Mouse (Mus musculus) CH12.LX (cell line): ENCODE measurements at regions not wholly inside any gene's neighbourhood (a gene's known extent, or its start where the extent isn't known, plus 50 kb on each side); places are given as distances from the start of the nearest gene placed in this dataset.

ENCODE experiments used
- DNase-seq: peaks from one replicate; pipeline ENCODE4 v3.0.0-alpha.2; 2013; ENCODE audit errors: extremely low read depth
- H3K27ac ChIP-seq: 2 replicates; pipeline ENCODE4 v1.5.1; 2012; ENCODE audit warnings: low read depth, mild to moderate bottlenecking, control low read depth, moderate library complexity; ENCODE audit not compliant: insufficient read depth
- H3K27me3 ChIP-seq: replicated peaks from 2 replicates; pipeline ENCODE3; 2012; ENCODE audit warnings: inconsistent platforms
- H3K36me3 ChIP-seq, 2 experiments: replicated peaks in 1 of 2; 2 replicates each; pipeline versions ENCODE3 to v1.6.1; 2012; ENCODE audit warnings: inconsistent platforms in 1 of 2, low read length in 1 of 2, mild to moderate bottlenecking in 1 of 2, mixed read lengths in 1 of 2, moderate library complexity in 1 of 2; ENCODE audit not compliant: control insufficient read depth in 1 of 2, insufficient read depth in 1 of 2
- H3K4me1 ChIP-seq, 2 experiments: 2 replicates each; pipeline ENCODE4 v1.6.1; 2012; ENCODE audit warnings: inconsistent platforms in 1 of 2, moderate library complexity in 1 of 2; ENCODE audit not compliant: insufficient read depth in 2 of 2, control insufficient read depth in 1 of 2
- H3K4me2 ChIP-seq: 2 replicates; pipeline ENCODE4 v1.6.1; 2012; ENCODE audit warnings: low read depth, mild to moderate bottlenecking, control low read depth; ENCODE audit not compliant: poor library complexity, insufficient read depth, severe bottlenecking
- H3K4me3 ChIP-seq, 3 experiments: fragments of 150-350 bp in 1 of 3; sonication (generic) in 1 of 3; replicated peaks in 1 of 3; 2 replicates each; pipeline versions ENCODE3 to v1.5.1; 2011 to 2012; ENCODE audit warnings: low read depth in 2 of 3, low read length in 2 of 3, mild to moderate bottlenecking in 2 of 3, moderate library complexity in 2 of 3, control low read depth in 1 of 3, improper control_type of control experiment in 1 of 3, inconsistent platforms in 1 of 3, mixed read lengths in 1 of 3; ENCODE audit not compliant: poor library complexity in 1 of 3
- H3K79me2 ChIP-seq: replicated peaks from 2 replicates; pipeline ENCODE4 v1.6.1; 2012; ENCODE audit warnings: mild to moderate bottlenecking, moderate library complexity; ENCODE audit not compliant: control insufficient read depth, poor library complexity, insufficient read depth, severe bottlenecking; ENCODE audit errors: extremely low read depth
- H3K9ac ChIP-seq: 2 replicates; pipeline ENCODE4 v1.6.1; 2012; ENCODE audit warnings: low read depth, mild to moderate bottlenecking, control low read depth, moderate library complexity; ENCODE audit not compliant: insufficient read depth
- H3K9me3 ChIP-seq: replicated peaks from 2 replicates; pipeline ENCODE3; 2012; ENCODE audit warnings: low read length, inconsistent platforms, mixed read lengths
- CHD2 ChIP-seq: IDR thresholded peaks from 2 replicates; pipeline ENCODE4 v1.6.1; 2011; ENCODE audit warnings: low read length, improper control_type of control experiment
- CTCF ChIP-seq, 2 experiments: IDR thresholded peaks in 1 of 2; conservative IDR thresholded peaks in 1 of 2; 2 replicates each; pipeline ENCODE4 v1.5.1; 2011 to 2012; ENCODE audit warnings: low read depth in 2 of 2, low read length in 2 of 2, improper control_type of control experiment in 1 of 2, inconsistent platforms in 1 of 2, mild to moderate bottlenecking in 1 of 2, moderate library complexity in 1 of 2
- E2F4 ChIP-seq: IDR thresholded peaks from 2 replicates; pipeline ENCODE4 v1.6.1; 2011; ENCODE audit warnings: low read depth, low read length, improper control_type of control experiment; ENCODE audit not compliant: insufficient replicate concordance
- EP300 ChIP-seq: IDR thresholded peaks from 2 replicates; pipeline ENCODE4 v1.6.1; 2011; ENCODE audit warnings: low read length, improper control_type of control experiment
- ETS1 ChIP-seq: conservative IDR thresholded peaks from 2 replicates; pipeline ENCODE4 v1.6.1; 2012; ENCODE audit warnings: low read depth, mild to moderate bottlenecking, inconsistent platforms, low read length, improper control_type of control experiment, moderate library complexity
- JUN ChIP-seq: IDR thresholded peaks from 2 replicates; pipeline ENCODE4 v1.6.1; 2011; ENCODE audit warnings: low read depth, mild to moderate bottlenecking, low read length, improper control_type of control experiment, moderate library complexity; ENCODE audit not compliant: insufficient read depth
- JUND ChIP-seq: conservative IDR thresholded peaks from 2 replicates; pipeline ENCODE4 v1.6.1; 2011; ENCODE audit warnings: low read depth, low read length, improper control_type of control experiment
- MAFK ChIP-seq: IDR thresholded peaks from 2 replicates; pipeline ENCODE4 v1.6.1; 2011; ENCODE audit warnings: low read length, improper control_type of control experiment; ENCODE audit not compliant: insufficient replicate concordance
- MAX ChIP-seq: IDR thresholded peaks from 2 replicates; pipeline ENCODE4 v1.6.1; 2011; ENCODE audit warnings: low read length, improper control_type of control experiment
- MEF2A ChIP-seq: IDR thresholded peaks from 2 replicates; pipeline ENCODE4 v1.6.1; 2014; ENCODE audit warnings: low read depth, mild to moderate bottlenecking, inconsistent platforms, low read length, improper control_type of control experiment, borderline replicate concordance
- MXI1 ChIP-seq: IDR thresholded peaks from 2 replicates; pipeline ENCODE4 v1.6.1; 2011; ENCODE audit warnings: mild to moderate bottlenecking, low read depth, low read length, improper control_type of control experiment
- MYC ChIP-seq: IDR thresholded peaks from 2 replicates; pipeline ENCODE4 v1.6.1; 2011; ENCODE audit warnings: low read depth, mild to moderate bottlenecking, improper control_type of control experiment, low read length
- NELFE ChIP-seq: IDR thresholded peaks from 2 replicates; pipeline ENCODE4 v1.6.1; 2011; ENCODE audit warnings: low read depth, low read length, improper control_type of control experiment
- NRF1 ChIP-seq: IDR thresholded peaks from 2 replicates; pipeline ENCODE4 v1.6.1; 2014; ENCODE audit warnings: low read depth, mild to moderate bottlenecking, inconsistent platforms, low read length, improper control_type of control experiment, moderate library complexity
- POLR2A ChIP-seq: IDR thresholded peaks from 2 replicates; pipeline ENCODE4 v1.6.1; 2011; ENCODE audit warnings: low read depth, mild to moderate bottlenecking, improper control_type of control experiment, low read length
- RAD21 ChIP-seq: IDR thresholded peaks from 2 replicates; pipeline ENCODE4 v1.6.1; 2011; ENCODE audit warnings: low read depth, mild to moderate bottlenecking, low read length, improper control_type of control experiment, moderate library complexity
- SIN3A ChIP-seq: IDR thresholded peaks from 2 replicates; pipeline ENCODE4 v1.6.1; 2012; ENCODE audit warnings: low read length, improper control_type of control experiment, inconsistent platforms
- SMC3 ChIP-seq: IDR thresholded peaks from 2 replicates; pipeline ENCODE4 v1.6.1; 2011; ENCODE audit warnings: low read depth, low read length, improper control_type of control experiment
- TBP ChIP-seq: conservative IDR thresholded peaks from 2 replicates; pipeline ENCODE4 v1.6.1; 2011; ENCODE audit warnings: low read depth, low read length, improper control_type of control experiment
- TCF12 ChIP-seq: IDR thresholded peaks from 2 replicates; pipeline ENCODE4 v1.6.1; 2014; ENCODE audit warnings: low read depth, mild to moderate bottlenecking, inconsistent platforms, low read length, improper control_type of control experiment
- USF1 ChIP-seq: IDR thresholded peaks from 2 replicates; pipeline ENCODE4 v1.6.1; 2014; ENCODE audit warnings: low read depth, mild to moderate bottlenecking, inconsistent platforms, low read length, improper control_type of control experiment
- ZMIZ1 ChIP-seq: IDR thresholded peaks from 2 replicates; pipeline ENCODE4 v1.6.1; 2012; ENCODE audit warnings: low read depth, mild to moderate bottlenecking, inconsistent platforms, low read length, improper control_type of control experiment
- ZNF384 ChIP-seq: IDR thresholded peaks from 2 replicates; pipeline ENCODE4 v1.6.1; 2012; ENCODE audit warnings: low read depth, low read length, improper control_type of control experiment, inconsistent platforms
- dilution Hi-C: fragments of 300-500 bp; cut with MboI; formaldehyde crosslinking; loops from 2 replicates; pipeline ENCODE4 v1.14.3; 2020; ENCODE audit warnings: low sequenced_read_pairs; ENCODE audit not compliant: extremely low pct_unique_long_range_greater_than_20kb, extremely low pct_ligation_motif_present
- in situ Hi-C: fragments of 300-500 bp; cut with MboI; formaldehyde crosslinking; loops from 3 replicates; pipeline ENCODE4 v1.14.3; 2019; ENCODE audit warnings: low sequenced_read_pairs, low pct_ligation_motif_present, low pct_unique_long_range_greater_than_20kb, mixed read lengths

DNA sequence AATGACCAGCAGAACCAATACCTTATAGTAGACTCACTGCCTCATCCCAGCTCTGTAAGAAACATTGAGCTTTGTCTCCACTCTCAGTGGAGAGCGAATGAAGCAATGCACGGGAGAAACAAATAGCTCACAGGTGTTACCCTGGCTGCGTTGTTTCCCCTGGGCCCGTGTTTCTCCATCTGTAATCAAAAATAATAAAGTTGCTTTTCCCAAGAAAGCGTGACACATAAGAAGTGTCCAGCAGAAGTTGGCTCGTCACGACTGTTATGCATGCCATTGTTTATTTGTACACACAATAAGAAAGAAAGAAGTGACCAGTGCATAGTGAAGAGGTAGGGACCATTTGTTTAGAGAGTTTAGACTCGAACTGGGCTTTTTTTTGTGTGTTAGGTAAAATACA lies 171.3 kb upstream of the Frmd6 start:
- no peak overlapping the region for H3K4me3 ChIP-seq
- in situ Hi-C loops, result no loop called here
- H3K27ac ChIP-seq, result no peak overlapping the region
- peaks cover 0 to 13% of the 10 kb centered on the region in 2 experiments; a peak in 2 of 4 replicates for H3K4me1 ChIP-seq
- H3K36me3 ChIP-seq, result no peaks in the 10 kb centered on the region
- dilution Hi-C loops, result no loop called here
- no peak overlapping the region for H3K4me2 ChIP-seq
- H3K9me3 ChIP-seq, result peaks cover 2% of the 10 kb centered on the region
- H3K9ac ChIP-seq, result no peak overlapping the region
- no peak for DNase-seq
- no peak for TF ChIP-seq USF1
- TF ChIP-seq TBP, result no peak
- no peak for TF ChIP-seq MAFK
- no peak for TF ChIP-seq NRF1
- TF ChIP-seq MXI1, result no peak
- TF ChIP-seq ETS1, result no peak
- TF ChIP-seq EP300, result no peak
- no peak for TF ChIP-seq MEF2A
- TF ChIP-seq SMC3, result no peak
- no peak for TF ChIP-seq NELFE
- no peak for TF ChIP-seq JUND
- TF ChIP-seq, all 38 proteins: peak for 0
- Histone ChIP-seq H3K79me2 (no peaks in the 10 kb centered on the region), H3K27me3 (no peaks in the 10 kb centered on the region)

DNA sequence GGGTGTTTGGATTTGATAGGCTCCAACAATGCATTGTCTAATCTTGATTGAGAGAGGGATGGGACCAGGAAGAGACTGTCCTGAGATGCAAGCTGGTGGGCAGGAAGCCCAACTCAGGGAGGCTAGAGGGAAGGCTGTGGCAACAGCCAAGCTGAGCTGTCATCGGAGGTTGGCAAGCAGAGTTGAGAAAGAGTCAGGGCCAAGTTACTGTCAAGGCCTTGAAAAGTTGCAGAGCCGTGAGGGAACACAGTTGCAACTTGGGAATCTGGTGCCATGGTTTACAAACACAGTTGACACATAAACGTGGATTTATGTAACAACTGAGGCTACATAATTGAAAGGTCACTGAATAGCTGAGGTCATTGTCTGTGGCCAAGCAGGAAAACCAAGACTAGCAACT lies 170.8 kb upstream of the Frmd6 start:
- H3K27ac ChIP-seq, result no peak overlapping the region
- dilution Hi-C loops, result no loop called here
- no peaks in the 10 kb centered on the region for H3K79me2 ChIP-seq
- TF ChIP-seq JUN, result no peak
- TF ChIP-seq TCF12, result no peak
- no peak for TF ChIP-seq MYC
- TF ChIP-seq ETS1, result no peak
- no peak for TF ChIP-seq RAD21
- no peak for TF ChIP-seq USF1
- no peak for TF ChIP-seq MAX
- no peak for TF ChIP-seq MXI1
- no peak for TF ChIP-seq EP300
- TF ChIP-seq POLR2A, result no peak
- TF ChIP-seq E2F4, result no peak
- no peak for TF ChIP-seq CTCF (conservative IDR thresholded peaks at IDR 0.05 in 1 of 2, IDR thresholded peaks at IDR 0.05 in 1 of 2; ENCODE audit: low read depth in 2 of 2, low read length in 2 of 2)
- no peak for TF ChIP-seq CHD2
- TF ChIP-seq ZMIZ1, result no peak
- TF ChIP-seq SIN3A, result no peak
- TF ChIP-seq SMC3, result no peak
- TF ChIP-seq ZNF384, result no peak
- TF ChIP-seq NRF1, result no peak
- H3K4me3 ChIP-seq, result no peak overlapping the region
- peaks cover 0 to 13% of the 10 kb centered on the region in 2 experiments; a peak in 2 of 4 replicates for H3K4me1 ChIP-seq
- DNase-seq, result no peak
- no peaks in the 10 kb centered on the region for H3K27me3 ChIP-seq
- no peak overlapping the region for H3K9ac ChIP-seq
- no peak overlapping the region for H3K4me2 ChIP-seq
- in situ Hi-C loops, result no loop called here
- no peaks in the 10 kb centered on the region for H3K36me3 ChIP-seq
- peaks cover 2% of the 10 kb centered on the region for H3K9me3 ChIP-seq
